Mouse (Mus musculus) erythroblast, embryonic 14.5 days (primary cell): ENCODE data around the gene Ciz1.

Experiments used
- GATA1 ChIP-seq: IDR thresholded peaks from 2 replicates; pipeline ENCODE4 v1.6.1; 2012; ENCODE audit warnings: low read length, inconsistent platforms, mixed read lengths
- TAL1 ChIP-seq: IDR thresholded peaks from 3 replicates; pipeline ENCODE4 v1.6.1; 2012; ENCODE audit warnings: low read length, inconsistent platforms, mixed read lengths

GRCm38 (mm10) chr2:32322754-32323741, 29.1 kb upstream of the Ciz1 start:
- TF ChIP-seq GATA1 (no peak), TAL1 (no peak)
